Mouse (Mus musculus): ENCODE results near the gene Nubpl.

The Nubpl gene

DNA sequence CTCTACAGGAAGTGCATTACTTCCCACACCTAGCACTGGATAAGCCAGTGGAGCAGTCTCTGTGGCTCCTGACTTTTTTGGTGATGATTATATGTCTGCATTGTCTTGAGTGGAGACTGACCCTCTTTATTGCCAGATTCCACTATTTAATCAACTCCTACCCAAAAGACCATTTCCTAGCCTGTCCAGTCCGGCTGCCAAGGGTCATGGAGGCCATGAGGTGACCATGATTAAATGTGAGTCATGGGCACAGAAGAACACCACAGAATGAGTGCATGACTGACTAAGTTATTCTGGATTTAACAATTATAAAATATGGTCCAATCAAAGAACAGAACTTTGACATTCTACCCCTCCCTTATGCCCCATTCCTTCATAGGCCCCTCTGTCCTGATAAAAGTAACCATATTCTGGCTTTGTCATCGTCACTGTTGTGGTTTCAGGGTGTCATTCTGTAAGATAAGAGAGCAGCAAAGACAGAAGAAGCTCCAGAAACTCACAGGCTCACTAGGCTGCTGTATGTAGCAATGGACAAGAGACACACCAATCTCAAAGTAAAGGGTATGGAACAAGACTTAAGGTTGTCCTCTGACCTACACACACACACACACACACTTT is 240.7 kb downstream of the Nubpl start:
- DNase-seq = no peak

DNA sequence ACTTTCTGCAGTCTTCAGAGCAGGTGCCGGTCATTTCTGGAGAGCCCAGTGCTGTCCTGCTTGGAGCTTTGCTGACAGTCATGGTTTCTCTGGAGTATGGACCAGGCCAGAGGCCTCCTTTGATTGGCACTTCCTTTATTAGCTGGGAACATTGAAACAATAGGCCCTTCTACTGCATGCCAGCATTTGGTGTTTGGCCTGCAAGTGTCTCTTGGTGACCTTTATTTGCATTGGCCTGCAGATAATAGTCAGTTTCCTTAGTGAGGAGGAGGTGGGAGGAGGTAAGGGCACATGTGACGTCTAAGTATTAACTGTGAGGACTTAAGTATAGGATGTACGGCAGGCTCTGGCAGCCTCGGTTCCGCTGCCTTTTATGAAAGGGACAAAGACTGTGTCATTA is 249.1 kb downstream of the Nubpl start:
- DNase-seq = peak in 1 of 2 experiments; percentile 37

DNA sequence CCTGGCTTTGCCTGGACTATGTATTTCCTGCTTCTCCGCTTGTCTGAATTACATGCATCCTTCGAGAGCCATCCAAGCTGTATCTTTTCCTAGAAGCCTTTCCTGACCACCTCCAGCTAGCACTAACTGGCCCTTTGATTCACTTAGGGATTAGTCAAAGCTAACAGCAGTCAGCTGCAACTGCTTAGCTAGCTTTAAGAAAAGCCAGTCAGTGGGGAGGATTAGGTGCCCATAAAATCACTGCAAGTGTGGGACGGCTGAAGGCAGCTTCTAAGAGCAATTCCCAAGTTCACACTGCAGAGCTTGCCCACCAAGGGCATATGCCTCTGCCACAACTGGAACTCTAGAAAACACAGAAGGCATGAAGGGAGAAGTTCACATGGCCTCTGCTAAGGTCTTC is 252.7 kb downstream of the Nubpl start:
- DNase-seq = no peak

DNA sequence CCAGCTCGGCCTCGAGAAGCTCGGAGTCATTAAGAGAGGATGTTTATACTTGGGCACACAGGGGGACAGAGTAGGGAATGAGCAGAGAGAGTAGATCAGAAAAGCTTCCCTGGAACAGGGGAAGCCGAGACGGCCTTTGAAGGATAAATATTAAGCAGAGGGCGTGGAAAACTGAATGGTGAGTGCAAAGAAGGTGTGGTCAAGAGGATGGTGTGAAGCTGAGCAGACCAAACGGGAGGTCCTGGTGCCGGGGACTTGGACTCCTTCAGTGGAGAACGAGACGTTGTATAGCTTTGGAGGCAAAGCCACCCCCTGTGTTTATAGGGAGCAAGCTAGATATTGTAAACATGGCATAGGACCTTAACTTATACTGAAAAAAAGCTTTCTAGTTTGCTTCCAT is 261.9 kb downstream of the Nubpl start:
- no peak for DNase-seq

DNA sequence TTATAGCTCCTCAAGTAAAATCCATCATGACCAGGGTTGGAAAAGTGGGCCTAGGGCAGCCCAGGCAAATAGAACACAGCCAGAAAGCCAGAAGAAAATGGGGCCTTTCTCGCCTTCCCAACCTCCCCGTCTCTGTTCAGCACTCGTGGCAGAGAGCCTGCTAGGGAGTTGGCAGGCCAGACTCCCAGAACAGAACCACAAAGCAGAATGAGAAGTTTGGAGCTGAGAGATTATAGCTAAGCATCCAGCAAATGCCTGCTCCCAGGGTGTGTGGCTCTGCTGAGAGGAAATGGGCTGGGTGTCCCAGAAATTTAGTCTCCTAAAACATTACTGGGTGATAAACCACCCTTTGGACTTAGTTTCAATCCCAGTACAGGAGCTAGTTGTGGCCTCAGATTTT is 262.6 kb downstream of the Nubpl start:
- DNase-seq = no peak

DNA sequence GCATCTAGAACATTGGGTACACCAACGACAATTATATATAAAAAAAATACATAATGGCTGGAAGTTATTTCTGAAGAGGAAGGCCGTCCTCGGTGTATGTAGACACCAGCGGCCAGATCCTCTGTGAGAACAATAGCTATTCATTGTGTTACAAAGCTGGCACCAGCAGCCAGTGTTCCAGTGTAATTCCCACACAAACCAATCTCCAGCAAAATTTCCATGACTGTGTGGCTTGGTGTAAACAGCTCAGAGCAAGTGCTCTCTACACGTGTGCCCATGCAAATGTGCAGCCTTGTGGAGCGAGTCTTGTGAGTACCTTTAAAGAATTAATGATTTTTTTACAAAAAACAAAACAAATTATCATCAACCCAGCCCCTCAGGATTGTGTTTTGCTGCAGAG is 263.7 kb downstream of the Nubpl start:
- DNase-seq = no peak
